Mouse (Mus musculus) urinary bladder, postnatal 10 days (tissue): ENCODE measurements around the gene Tspan7.

Source experiments
- DNase-seq: peaks from one replicate; pipeline ENCODE4 v3.0.0; 2022; ENCODE audit warnings: low spot score

Gene Tspan7

DNA sequence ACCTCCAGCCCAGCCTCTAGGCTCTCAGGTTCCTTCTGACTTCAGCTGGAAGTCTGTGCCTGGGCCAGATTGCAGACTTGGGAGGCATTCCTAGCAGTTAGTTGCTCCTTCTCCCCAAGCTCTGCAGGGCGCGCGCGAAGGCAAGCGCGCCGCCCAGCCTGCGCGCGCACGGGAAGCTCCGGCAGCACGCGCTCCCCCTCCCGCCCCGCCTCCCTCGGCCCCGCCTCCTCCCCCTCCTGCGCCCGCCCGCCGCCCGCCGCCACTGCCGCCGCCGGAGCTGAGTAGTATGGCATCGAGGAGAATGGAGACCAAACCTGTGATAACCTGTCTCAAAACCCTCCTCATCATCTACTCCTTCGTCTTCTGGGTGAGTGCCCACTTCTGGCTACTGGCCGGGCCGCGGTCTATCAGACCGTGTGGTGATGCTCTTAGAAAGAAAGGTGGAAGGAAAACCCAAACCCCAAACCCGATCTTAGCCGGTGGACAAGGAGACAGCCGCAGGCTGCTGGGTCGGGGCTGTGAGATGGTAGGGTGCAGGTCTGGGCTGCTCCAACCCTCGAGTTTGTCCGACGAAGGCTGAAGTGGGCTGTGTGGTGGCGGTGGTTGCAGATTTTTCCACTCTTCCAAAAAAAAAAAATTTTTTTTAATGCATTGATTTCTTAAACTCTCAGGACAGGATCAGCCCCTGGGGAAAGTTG, at the start of gene Tspan7:
Tspan7 (plus strand) TSS at position 287 of the 698 bp plus-strand sequence.
- DNase-seq: no peak

GRCm38 (mm10) chrX:10449323-10449980, 35.5 kb upstream of the Tspan7 start:
- no peak for DNase-seq

GRCm38 (mm10) chrX:10450143-10451060, 34.6 kb upstream of the Tspan7 start:
- no peak for DNase-seq

- DNase-seq: no peak
These were observed 31.2 kb upstream of the Tspan7 start for GRCm38 (mm10) chrX:10453798-10454197.

DNA sequence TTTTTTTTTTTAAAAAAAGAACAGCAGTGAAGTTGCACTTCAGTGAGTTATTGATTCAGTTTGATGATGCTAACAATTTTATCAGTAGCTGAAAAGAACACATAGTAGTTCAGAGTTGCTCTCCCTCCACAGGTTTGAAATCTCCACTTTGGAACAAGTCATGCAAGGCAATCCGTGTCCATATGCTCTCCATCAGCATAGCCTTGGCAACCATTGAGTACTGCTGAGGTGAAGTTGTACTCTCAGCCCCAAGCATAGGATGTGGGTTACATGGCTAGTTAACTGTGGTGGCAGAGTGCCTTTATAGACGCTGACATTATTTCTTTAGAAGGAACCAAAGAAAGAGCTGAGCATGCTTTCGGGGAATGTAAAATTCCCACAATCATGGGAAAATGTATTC, 27.7 kb upstream of the Tspan7 start:
- no peak for DNase-seq

DNA sequence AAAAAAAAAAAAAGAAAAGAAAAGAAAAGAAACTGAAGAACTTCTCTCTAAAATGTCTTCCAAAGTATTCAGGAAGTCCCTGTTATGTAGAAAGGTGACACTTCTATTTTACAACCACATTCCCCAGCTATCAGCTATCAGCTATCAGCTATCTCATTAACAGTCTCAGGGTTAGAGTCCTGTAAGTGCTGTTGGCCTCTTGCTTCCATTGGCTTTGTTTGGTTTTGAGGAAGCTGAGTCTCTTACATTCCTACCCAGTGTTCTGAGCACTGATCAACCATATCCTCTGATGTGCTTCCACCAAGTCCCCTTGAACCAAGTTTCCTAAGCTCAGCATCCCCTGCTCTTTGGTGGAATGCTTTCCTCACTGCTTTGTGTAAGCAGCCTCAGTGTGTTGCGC, 7.9 kb upstream of the Tspan7 start:
- DNase-seq: no peak

DNA sequence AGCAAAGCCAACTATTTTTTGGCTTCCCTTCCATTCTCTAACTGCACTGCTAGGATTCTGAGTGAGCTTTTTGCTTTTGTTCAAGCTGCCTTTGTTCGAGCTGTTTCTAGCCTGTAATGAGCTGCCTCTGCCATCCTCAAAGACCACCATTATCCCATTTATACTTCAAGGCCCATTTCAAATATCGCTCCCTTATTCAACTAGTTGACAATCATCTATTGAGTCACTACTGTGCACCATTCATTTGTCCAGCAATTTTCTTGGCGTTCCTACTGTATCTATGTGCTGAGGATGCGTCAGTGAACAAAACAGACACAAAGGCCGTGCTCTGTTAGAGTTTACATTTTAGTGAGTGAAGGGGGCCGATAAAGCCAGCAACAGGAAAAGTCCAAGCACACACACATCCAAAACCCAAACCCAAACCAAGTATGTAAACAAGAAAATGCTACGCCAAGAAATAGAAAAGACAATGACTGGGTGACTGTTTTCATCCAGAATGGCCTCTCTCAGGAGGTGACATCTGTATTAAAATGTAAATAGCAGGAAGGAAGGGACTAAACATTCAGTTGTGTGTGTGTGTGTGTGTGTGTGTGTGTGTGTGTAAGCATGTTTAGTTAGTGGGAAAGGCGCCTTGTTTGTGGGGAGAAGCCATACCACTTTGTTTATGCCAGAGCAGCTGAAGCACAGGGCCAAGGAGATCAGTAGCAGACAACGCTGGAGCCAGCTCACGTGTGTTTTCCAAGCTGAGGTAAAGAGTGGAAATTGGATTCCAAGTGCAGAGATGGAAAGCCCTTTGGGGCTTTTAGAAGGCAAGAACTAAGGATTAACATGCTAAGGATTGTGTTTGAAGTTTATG, 5.7 kb upstream of the Tspan7 start:
- DNase-seq: no peak

- no peak for DNase-seq
These were observed 5.0 kb upstream of the Tspan7 start for GRCm38 (mm10) chrX:10479943-10480342.

DNA sequence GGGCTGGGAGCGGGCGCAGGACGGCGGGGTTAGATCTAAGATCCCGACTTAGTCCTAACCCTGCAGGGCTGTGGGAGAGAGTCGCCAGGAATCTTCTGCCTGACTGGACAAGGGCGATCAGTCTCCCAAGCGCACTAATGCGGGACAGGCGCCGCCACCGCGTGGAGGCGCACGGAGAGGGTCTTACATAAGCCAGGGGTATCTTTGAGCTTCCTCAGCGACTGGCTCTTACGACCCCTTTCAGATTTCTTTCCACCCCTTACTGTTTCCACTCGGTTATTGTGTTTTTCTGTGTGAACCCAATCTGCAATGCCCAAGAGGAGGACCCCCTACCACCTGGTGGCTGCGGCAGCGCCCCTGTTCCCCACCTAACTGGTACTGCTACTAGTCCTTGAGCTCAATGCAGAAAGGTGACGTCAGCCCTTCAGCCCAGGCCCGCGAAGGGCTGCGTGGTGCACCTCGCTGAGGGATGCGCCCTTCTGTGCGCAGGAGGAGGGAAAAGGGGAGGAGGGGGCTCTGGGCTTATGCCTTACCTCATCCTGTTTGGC, 780 bp downstream of the Tspan7 start:
- no peak for DNase-seq

DNA sequence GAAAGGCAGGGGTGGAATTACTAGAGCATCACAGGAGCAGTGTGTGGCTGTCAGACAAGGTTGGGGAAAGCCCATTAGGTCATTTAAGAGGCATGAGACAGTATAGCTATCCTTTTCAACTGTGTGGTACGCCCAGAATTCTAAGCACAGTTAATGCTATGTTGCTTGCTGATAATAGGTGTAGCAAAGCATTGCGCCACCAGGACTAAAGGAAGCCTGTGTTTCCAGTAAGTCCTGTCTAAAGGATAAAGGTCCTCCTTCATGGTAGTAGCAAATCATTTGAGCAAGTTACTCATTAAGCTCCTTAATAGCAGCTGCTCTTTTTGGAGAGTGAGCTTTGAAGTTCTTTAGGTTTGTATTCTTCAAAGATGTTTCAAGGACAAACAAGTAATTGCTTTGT, 13.6 kb downstream of the Tspan7 start:
- no peak for DNase-seq

- no peak for DNase-seq
These were observed 17.7 kb downstream of the Tspan7 start for GRCm38 (mm10) chrX:10502616-10503015.

GRCm38 (mm10) chrX:10514417-10514816, 29.5 kb downstream of the Tspan7 start:
- no peak for DNase-seq

DNA sequence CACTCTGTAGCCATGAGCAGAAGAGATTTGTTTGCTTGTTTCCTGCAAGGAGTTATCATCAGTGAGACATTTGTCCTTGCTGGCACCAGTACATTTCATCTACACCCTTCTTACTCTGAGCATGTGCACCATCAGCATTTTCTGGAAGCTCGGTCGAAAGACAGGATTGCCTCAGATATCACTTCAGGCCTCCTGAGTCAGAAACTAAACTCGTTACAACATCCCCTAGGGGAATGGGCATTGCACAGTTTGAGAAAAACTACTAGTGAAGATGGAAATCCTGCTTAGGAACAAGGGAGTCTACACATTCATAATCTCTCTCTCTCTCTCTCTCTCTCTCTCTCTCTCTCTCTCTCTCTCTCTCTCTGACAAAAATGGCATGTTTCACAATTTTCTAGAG, 30.0 kb downstream of the Tspan7 start:
- DNase-seq: no peak

GRCm38 (mm10) chrX:10516448-10516847, 31.5 kb downstream of the Tspan7 start:
- no peak for DNase-seq

GRCm38 (mm10) chrX:10516925-10517324, 32.0 kb downstream of the Tspan7 start:
- no peak for DNase-seq

- no peak for DNase-seq
These were observed 32.8 kb downstream of the Tspan7 start for GRCm38 (mm10) chrX:10517756-10518155.

GRCm38 (mm10) chrX:10518510-10518909, 33.6 kb downstream of the Tspan7 start:
- no peak for DNase-seq

DNA sequence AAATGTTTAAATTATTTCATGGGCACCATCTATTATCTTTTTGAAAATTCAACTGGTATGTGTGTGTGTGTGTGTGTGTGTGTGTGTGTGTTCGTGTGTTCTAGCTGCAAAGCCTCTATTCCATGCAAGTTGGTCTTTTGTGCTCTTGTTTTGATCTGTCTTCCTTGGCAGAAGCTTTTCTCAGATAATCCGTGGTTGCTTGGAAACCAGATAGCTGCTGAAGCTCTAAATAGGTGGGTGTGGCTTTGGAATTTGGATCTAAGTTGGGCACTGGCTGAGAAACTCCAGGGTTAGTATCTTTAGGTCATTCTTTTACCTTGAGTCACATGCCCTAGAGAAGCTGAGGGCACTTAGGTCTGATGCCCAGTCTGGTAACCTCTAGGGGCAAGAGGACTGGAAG, 50.5 kb downstream of the Tspan7 start:
- no peak for DNase-seq

- no peak for DNase-seq
These were observed 54.1 kb downstream of the Tspan7 start for GRCm38 (mm10) chrX:10539009-10539408.

DNA sequence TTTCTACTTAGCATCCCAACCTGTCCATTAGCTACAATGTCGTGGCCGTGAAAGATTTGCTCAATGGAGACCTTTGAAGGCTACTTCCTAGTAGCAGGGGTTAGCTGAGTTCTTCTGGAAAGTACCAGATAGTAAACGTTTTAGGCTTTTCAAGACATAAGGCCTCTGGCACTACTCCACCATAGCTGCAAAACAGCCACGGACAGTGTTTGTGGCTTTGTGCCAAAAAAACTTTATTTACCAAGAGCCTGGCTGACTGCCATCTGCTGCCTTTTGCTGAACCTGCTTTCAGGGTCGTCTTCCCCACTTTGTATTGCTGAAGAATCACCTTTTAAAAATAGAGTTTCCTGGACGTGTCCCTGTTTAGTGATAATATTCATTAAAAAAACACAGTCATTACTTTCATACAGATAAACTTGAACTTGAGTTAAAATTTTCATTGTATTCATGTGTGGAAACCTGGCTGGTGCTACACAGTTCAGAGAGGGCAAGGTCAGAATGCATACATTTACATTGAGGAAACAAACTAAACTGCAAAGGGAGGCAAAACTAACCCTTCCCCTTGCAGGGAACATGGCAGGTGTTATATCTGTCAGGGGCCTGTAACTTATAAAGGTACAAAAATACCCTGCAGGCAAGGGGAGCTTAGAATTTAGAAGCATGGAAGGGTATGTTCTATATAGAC, 54.7 kb downstream of the Tspan7 start:
- DNase-seq: no peak

DNA sequence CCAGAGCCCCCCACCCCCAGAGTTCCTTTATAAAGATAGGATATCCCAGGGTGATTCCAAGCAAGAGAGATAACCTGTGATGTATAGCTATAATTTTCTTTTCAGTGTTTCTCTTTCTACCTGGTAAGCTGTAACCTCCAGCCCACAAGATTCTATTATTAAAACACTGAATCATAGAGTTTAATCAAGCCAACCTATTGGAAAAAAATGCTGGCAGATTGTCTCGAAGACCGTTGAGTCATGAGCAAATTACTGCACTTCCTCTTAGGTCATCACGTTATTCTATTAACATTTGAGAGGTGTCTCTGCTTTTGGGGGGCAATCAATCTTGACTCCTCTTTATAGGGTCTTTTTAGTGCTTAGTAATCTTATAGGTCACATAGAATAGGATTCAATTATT, 61.9 kb downstream of the Tspan7 start:
- DNase-seq: no peak
